Mouse (Mus musculus) c-Kit-positive CD71-positive TER-119-positive erythroid progenitor cells, embryonic 14.5 days (primary cell): ENCODE data around the gene Hc.

ENCODE experiments used
- DNase-seq: peaks from one replicate; pipeline ENCODE4 v3.0.0-alpha.2; 2013; ENCODE audit warnings: low spot score

Hc gene

DNA sequence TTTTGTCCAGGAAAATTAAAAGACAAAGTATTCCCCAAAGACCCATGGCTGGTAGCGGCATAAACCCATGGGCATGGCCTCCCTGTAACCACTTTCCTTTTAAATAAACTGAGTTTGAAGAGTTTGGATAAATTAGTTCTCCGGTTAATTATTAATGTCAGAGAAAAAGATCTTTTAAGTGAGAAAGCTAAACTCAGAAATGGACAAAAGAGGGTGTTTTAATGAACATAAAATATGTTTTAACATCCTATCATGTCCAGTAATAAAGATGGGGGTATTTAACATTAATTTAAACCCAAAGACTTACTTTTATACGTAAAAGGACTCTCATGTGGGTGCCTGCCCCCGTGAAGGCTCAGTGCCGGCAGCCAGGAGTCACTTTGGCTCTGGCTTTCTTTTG lies at the start of gene Hc:
Gene Hc (minus strand): TSS at position 101 of the 400 bp plus-strand sequence.
- DNase-seq, result no peak

- no peak for DNase-seq
These were observed 49.3 kb upstream of the Hc start for GRCm38 (mm10) chr2:35110521-35110920.

GRCm38 (mm10) chr2:35109924-35110304 lies 48.7 kb upstream of the Hc start:
- no peak for DNase-seq

DNA sequence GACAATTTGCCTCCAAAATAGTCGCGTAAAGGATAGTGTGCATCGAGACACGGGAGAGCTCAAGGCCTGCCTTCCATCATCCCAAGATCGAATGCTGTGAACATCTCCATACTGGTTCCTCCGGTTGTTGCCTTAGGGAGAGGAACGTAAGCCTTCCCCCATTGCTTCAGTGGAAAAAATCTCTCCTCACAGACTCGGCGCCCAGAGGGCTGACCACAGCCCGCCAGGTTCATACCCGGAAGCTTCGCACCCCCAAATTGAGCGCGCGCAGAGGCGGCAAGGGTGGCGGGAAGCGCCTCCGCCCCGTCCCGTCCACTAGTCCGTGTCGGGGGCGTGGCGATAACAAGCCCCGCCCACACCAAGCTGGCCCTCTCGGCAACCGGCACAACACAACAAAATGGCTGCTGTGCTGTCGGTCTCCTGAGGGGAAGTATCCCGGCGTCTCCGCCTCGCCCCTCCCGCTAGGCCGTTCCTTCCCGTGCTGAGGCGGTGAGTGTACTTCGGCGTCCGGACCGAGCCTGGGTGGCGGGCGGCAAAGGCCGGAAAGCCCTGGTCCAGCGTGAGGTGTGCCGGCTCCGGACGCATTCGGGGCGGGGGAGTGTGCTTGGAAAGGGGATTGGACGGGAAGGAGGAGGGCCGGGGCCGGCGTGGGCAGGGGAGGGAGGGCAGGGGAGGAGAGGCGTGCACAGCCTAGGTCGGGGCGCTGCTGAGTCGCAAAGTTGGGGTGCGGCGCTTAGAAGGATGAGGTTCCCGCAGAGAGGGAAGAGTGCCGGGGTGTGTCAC lies 48.1 kb upstream of the Hc start, which contains the start of gene Cntrl:
Gene Cntrl (plus strand): TSS at position 352 of the 783 bp plus-strand sequence.
- DNase-seq, result peak; percentile 92

- DNase-seq, result peak; percentile 49
These were observed 47.5 kb upstream of the Hc start for GRCm38 (mm10) chr2:35108712-35109111.

DNA sequence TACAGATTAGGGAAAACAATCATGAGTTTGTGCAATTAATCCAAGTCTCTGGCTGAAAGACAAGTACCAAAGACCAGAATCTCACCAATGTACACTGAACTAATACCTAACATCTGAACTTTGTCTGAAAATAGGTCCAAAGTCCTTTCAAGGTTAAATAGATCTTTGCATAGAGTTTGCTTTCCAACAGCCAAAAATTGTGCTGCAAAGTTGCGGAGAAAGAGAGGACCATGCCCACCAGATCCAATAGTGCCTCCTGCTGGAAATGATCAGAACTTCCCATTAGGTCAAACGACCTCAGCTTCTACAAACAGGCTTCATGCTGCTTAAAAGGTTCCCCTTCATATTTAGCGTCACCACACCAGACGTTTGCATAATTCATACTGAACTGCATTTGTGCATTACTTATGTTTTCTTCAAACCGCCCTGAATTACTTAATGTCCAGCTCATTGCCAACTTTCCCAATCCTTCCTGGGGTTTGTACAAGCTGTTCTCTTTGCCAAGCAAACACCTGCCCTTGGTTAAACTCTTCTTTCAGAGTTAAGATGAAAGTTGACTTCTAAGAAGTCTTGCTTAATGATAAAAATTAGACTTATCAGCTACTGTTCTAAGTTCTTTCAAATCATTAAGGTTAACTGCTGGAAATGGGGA lies 46.9 kb upstream of the Hc start:
- peak; percentile 34 for DNase-seq

DNA sequence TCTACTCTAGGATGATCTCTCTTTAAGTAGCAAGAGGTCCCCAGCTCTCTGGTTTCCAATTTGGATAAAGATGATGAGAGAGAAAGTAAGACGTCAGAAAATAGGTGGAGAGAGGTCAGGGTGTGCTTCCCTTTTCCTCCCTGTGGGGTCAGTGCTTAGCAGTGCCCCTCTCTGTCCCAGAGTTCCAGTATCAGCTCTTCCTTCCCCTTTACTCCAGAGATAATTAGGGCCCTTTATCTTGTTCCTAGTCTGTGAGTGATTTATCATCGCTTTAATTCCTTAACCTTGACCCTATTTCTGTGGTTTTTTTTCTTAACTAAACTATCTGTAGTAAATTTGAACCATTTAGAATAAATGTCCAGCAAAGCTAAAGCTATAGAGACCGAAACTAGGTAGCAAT lies 43.6 kb upstream of the Hc start:
- no peak for DNase-seq

- no peak for DNase-seq
These were observed 42.3 kb upstream of the Hc start for GRCm38 (mm10) chr2:35103558-35103957.

DNA sequence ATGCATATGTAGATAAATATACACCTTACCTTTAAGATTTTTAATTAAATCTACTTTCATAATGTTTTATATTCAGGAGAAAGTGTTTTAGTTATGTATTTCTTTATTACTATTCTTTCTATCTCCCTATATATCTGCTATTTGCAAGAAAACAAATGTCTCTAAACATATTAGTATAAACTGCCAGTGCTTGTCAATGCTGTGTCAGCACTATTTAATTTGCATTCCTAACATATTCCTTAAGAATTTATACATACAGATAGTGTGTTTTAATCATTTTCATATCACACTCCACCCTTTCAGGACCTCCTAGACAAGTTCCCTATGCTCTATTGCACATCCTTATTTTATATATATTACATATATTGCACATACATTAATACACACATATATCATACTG lies 41.5 kb upstream of the Hc start:
- no peak for DNase-seq

DNA sequence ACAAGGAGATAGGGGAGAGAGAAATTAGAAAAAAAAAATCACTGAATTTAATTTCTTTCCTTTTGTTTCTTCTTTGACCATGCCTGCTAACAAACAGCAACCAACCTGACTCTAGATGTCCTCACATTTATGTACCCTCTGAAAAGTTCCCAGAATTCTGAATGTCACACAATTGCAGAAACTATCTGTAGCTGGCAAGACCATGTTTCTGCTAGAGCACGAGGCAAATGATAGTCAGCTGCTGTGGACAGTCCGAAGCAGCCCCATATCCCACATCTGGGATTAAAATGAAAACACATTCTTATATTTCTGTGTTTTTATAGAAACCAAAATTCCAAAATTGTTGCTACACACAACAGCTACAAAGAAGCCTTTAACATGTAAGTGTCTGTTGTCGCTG lies 40.2 kb upstream of the Hc start, which contains the start of gene AI182371:
Gene AI182371 (minus strand): TSS at position 101 of the 400 bp plus-strand sequence.
- DNase-seq, result no peak

GRCm38 (mm10) chr2:35100529-35100928 lies 39.3 kb upstream of the Hc start:
- DNase-seq, result no peak

GRCm38 (mm10) chr2:35087418-35087817 lies 26.2 kb upstream of the Hc start:
- no peak for DNase-seq

DNA sequence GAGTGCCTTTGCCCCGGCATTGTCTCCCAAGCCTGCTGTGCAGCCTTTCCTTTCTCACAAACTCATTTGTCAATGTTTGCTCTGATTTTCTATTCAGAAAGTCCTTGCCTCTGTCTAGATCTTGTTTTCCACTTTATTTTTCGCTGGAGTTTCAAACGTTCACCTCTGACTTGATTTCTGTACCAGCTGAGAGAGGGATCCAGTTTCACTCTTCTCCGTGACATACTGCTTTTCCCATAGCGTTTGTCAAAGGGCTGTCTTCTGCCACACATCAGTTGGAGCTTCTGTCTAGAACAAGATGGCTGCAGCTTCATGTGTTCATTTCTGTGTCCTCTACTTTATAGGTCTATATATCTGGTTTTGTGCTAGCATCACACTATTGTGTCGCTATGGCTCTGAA lies 17.9 kb upstream of the Hc start:
- no peak for DNase-seq

- no peak for DNase-seq
These were observed 13.1 kb upstream of the Hc start for GRCm38 (mm10) chr2:35074328-35074727.

DNA sequence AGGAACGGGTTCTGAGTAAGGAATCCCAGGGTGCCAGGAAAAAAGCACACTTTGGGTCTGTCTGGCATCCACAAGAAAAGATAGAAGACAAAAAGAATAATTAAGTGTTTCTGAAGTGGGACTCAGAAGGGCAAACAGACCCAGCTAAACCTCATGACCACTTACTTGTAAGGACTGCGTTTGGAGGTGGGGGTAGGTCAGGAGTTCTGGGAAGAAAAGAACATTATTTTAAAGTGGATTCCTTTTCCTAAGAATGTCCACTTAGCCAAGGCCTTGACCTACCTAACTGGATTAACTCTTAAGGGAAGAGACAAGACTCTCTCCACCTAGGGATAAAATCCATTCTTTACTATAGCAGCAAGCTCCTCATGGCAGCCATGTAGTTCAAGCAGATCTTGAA lies 11.3 kb upstream of the Hc start:
- no peak for DNase-seq

- no peak for DNase-seq
These were observed 9.0 kb upstream of the Hc start for GRCm38 (mm10) chr2:35070275-35070674.

DNA sequence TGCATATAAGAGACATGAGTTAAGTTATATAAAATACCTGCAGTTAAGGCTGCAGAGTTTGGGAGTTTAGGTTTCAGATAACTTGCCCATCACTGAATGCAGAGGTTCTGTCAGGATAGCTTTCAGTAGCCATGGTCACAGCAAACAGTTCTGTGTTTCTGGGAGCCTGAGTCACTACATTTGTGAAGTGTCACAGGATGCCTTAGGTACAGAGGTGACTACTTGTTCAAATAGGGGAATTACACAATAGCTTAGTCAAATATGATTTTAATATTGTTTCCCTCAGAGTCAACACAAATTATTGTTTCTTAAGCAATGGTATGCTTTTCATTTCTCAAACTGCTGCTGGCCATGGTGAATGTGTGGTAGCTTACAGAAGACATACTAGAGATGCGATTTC lies 7.9 kb upstream of the Hc start:
- DNase-seq, result no peak

GRCm38 (mm10) chr2:35067117-35067516 lies 5.9 kb upstream of the Hc start:
- DNase-seq, result no peak

DNA sequence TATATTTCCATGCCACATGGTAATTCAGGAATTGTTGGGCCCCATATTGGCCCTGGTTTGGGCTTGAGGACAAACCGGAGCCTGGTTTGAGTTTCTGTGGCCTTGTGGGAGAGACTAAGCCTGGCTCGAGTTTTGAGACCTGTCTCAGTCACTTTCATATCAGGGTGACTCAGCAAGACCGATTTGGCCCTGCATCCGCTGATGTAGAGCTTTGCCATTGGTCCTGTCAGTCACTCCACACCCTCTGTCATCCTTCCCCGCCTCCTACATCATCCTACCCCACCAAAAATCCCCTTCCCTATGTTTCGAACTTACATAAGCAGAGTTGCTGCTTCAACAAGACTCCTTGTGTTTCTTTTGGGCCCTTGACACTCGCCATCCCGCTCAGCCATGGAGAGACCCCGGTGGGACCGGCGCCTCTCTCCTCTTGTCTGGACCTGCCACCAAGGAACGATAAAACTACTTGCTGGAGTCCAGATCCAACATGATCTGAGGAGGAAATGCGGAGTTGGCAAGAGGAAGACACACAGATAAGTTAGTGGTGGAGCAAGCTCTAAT lies 5.4 kb upstream of the Hc start:
- no peak for DNase-seq

DNA sequence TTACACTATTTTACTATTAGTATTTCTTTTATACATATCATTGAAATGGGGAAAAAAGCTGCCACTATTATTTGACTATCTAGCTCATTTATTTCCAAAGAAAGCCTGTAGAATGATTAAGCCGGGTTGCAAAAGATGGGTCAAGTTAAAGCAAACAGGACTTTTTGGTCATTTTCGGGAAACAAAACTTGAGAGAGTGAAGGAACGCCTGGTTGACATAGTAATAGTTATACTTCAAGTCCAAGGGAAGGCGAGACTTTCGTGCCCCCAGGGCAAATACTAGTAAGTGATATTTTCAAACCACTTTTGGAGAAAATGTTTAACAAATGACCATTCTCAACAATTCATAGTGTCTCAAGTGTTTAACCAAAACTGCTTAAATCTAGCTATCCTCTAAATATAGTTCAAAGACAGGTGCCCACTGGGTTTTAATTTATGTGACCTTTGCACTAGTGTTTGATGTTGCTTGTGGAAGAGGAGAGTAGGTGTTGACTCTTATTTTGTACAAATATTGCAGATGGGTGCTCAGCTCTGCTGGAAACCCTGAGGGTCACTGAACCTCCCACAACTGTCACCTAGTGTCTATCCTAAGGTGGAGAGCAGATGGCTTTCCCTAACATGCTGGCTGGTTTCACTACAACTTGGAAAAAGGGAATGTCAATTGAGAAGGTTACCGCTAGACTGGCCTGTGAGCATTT lies 2.2 kb upstream of the Hc start:
- DNase-seq, result no peak

- DNase-seq, result no peak
These were observed 341 bp downstream of the Hc start for GRCm38 (mm10) chr2:35060897-35061296.

DNA sequence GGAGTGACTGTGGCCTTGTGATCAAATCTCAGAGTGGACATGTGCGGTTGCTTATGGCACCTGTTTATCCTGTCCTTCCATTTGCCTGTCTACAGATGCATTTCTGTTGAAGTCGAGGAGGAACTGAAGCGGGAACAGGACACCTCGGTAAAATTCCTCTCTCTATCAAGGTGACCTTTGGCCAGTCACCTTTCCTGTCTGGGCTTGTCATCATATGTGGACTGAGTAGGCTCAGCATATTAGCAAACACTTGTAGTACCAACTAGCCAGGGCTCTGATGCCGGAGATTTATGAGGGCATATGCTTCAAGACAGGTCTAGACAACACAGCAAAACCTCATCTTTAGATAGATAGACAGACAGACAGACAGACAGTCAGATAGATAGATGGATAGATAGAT lies 982 bp downstream of the Hc start:
- DNase-seq, result no peak

- DNase-seq, result no peak
These were observed 2.9 kb downstream of the Hc start for GRCm38 (mm10) chr2:35058325-35058724.
